Comparison of ENCODE assay signal across 24 mouse cellular contexts in the genomic region with DNA sequence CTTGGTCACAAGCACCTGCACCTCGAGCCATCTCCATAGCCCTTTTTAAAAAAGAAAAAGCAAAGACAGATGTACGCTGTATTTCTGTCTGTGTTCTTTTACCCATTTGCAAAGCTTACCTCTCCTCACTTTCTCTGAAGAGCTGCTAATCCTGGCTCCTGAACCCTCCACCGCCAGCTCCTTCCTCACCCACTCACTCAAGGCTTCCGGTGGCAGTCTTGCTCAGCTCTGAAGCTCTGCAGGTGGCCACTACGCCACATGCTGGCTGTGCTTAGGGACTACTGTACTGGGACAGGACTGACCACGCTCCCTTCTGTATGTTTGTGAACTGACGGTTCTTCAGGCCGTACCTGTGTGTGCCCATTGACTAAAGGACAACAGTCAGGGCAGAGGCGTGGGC.
"Had no signal": no experiment of that assay in that cellular context is flagged by ENCODE, and none has a peak within 500 bp of the region (broad histone marks: within the 10 kb centered on the region; RNA-seq: fewer than 3 reads in every experiment).

No protein-coding gene starts in this region.

- ATAC-seq: forebrain, postnatal 0 days; hindbrain, postnatal 0 days; liver, embryonic 12.5 days had no signal

- H3K27me3 ChIP-seq: heart, embryonic 13.5 days; heart, embryonic 15.5 days; hindbrain, embryonic 13.5 days; hindbrain, embryonic 15.5 days; kidney, embryonic 15.5 days; limb, embryonic 13.5 days; limb, embryonic 15.5 days; liver, embryonic 12.5 days had no signal

- H3K9ac ChIP-seq: forebrain, postnatal 0 days; heart, embryonic 13.5 days; heart, embryonic 15.5 days; hindbrain, embryonic 13.5 days; hindbrain, embryonic 15.5 days; kidney, embryonic 15.5 days; limb, embryonic 13.5 days; limb, embryonic 15.5 days; liver, embryonic 12.5 days had no signal

- H3K4me1 ChIP-seq: heart, embryonic 10.5 days; heart, embryonic 13.5 days; heart, embryonic 15.5 days; hindbrain, embryonic 13.5 days; hindbrain, embryonic 15.5 days; kidney, embryonic 15.5 days; limb, embryonic 13.5 days; limb, embryonic 15.5 days had no signal

- H3K27ac ChIP-seq: heart, embryonic 10.5 days; heart, embryonic 13.5 days; heart, embryonic 15.5 days; hindbrain, embryonic 13.5 days; hindbrain, embryonic 15.5 days; hindbrain, postnatal 0 days; kidney, embryonic 15.5 days; kidney, postnatal 0 days; limb, embryonic 13.5 days; limb, embryonic 15.5 days; liver, embryonic 12.5 days had no signal

- H3K4me3 ChIP-seq: heart, embryonic 10.5 days; heart, embryonic 13.5 days; heart, embryonic 15.5 days; hindbrain, embryonic 13.5 days; hindbrain, embryonic 15.5 days; kidney, embryonic 15.5 days; limb, embryonic 13.5 days; limb, embryonic 15.5 days; liver, embryonic 12.5 days had no signal

- H3K9me3 ChIP-seq: heart, embryonic 10.5 days; heart, embryonic 13.5 days; heart, embryonic 15.5 days; hindbrain, embryonic 13.5 days; hindbrain, embryonic 15.5 days; kidney, embryonic 15.5 days; limb, embryonic 13.5 days; limb, embryonic 15.5 days; liver, embryonic 12.5 days had no signal

- DNase-seq: forebrain, postnatal 0 days; gastrocnemius, postnatal 14 days; heart, adult 18-20 months; heart, postnatal 14 days; heart, postnatal 36 days; kidney, adult 11 months; kidney, adult 2 months; kidney, adult 9 months; kidney, postnatal 14 days; kidney, postnatal 36 days; layer of hippocampus, adult 9-11 months; layer of hippocampus, postnatal 36 days; left cerebral cortex, postnatal 4 days had no signal

- H3K4me2 ChIP-seq: heart, embryonic 13.5 days; heart, embryonic 15.5 days; hindbrain, embryonic 13.5 days; hindbrain, embryonic 15.5 days; kidney, embryonic 15.5 days; limb, embryonic 13.5 days; limb, embryonic 15.5 days; liver, embryonic 12.5 days had no signal
